Mouse (Mus musculus) left cerebral cortex, adult 8-10 months (tissue): ENCODE results near the gene Plpp7. TPM values are rescaled to one million over a fixed set of nuclear protein-coding genes. Genes with fewer than 3 reads are reported as not detected.

Source experiments
- DNase-seq, 2 experiments: peaks; one replicate each; pipeline ENCODE4 v3.0.0; 2022; ENCODE audit warnings: low spot score in 2 of 2
- total RNA-seq, 4 experiments: library from RNA; stranded (reverse); gene quantifications; 2 replicates each; pipeline ENCODE4 v1.2.4; 2022

Plpp7 gene
- total RNA-seq, 4 experiments from 2014 or later = 26.8 to 31.7 (median 28.8) TPM

DNA sequence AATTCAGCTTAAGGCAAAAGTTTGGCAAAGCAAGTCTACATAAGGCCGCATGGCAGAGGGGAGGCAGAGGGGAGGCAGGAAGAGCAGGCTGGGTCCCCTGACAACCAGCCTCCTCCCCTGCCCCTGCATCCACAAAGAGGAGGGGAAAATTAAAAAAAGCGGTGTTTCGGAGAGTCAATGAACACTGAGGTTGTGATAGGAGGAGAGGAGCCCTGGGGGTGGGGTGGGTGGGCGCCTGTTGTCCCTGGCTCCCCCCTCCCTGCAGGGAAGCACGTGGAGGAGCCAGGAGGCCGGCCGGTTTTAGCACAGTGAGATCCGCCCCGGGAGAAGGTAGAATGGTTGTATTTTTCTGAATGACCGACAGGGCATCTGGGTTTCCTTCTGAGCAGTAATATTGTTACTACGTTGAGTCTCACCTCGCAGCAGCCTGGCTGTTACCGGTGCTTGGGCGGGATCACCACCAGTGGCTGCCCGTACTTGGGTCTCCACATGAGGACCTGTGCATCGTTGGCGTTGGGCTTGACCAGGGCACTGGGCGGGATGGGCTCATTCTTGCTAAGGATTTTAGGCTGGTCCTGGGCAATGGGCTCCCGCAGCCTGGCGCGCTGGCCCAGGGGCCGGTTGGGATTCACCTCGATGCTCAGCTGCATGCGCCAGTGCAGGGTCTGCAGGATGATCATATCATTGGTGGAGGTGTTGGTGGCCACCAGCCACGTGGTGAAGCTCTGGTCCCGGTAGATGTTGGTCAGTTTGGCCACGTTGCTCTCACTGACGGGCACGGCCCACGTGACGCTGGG is 26.3 kb upstream of the Plpp7 start:
- no peak for DNase-seq

DNA sequence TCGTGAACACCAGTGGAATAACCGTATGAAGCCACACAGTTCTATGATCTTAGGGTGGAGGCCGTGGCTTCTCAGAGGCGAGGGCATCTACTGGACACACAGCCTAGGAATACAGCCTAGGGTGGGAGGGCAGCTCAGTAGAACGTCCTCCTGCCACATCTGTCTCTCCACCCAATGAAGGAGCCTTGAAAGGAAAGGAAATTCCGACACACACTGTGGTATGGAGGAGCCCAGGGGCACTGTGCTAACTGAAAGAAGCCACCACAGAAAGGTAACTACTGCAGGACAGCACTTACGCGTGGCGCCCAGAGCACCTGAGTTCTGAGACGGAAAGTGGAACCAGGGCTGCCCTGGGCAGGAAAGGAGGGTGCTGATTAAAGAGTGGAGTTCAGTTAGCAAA is 24.6 kb upstream of the Plpp7 start:
- no peak for DNase-seq

DNA sequence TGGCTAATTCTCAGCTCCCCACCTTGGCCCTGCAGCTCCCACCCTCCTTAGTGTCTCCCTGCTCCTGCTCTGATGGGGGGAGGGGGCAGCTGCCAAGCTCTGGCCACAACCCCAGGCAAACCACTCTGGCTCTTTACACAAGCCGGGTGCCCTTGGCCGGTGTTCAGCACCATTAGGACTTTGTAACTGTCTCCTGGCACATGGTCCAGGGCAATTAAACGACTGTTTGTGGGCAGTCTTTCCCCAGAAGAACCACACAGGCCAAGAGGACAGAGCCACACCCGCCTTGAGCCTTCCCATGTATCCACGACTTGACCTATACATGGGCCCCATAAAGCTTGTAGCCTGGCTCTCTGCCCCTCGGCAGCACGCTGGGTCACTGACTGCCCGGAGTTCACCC is 20.9 kb upstream of the Plpp7 start:
- DNase-seq = no peak

DNA sequence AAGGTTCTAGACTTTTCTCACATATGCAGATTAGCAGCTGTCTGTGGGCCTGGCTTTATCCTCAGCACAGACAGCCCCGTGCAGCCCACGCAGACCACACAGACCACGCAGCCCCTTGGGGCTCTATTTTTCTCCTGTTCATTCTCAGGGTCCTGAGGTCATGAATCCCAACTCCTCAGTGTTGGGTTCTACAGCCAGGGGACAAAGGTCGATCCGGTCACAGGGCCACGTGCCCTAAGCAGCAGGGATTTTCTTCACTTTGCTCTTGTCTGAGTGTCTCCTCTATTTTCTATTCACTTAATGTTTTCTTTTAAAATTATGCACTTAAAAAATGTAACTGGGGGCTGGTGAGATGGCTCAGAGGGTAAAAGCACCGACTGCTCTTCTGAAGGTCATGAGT is 20.0 kb upstream of the Plpp7 start:
- no peak for DNase-seq

DNA sequence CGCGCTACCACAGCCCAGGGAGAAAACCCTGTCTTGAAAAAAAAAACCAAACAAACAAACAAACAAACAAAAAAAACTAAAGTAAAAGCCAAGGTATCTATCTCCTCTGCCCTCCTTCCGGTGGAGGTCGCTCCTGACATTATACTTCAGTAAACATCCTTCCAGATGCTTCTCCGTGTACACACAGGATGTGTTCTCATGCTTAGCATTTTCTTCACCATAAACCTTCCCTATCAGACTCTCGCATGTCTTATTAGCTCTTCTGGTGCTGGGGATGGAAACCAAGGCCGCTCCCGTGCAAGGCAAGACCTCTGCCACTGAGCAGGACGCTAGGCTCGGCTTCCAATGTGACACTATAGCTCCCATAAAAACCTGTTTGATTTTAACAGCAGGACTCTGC is 17.6 kb upstream of the Plpp7 start:
- DNase-seq = no peak

DNA sequence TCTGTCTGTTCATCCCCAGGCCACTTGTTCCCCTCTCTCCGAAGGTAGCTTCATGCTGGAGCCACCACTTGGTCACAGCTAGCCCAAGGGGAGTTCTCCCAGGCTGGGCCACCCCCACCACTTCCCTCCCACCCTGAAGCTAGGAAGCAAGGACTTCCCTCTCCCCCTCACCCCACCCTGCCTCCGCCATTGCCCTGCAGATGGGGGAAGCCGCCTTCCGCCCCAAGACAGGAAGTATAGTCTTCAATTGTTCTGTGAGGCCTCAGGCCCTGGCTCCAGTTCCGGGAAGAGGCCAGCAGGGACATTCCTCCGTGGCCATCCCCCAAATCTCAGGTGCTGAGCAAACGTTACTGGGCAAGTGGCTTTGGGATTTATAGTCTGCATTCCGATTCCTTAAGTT is 16.8 kb upstream of the Plpp7 start:
- DNase-seq = no peak

DNA sequence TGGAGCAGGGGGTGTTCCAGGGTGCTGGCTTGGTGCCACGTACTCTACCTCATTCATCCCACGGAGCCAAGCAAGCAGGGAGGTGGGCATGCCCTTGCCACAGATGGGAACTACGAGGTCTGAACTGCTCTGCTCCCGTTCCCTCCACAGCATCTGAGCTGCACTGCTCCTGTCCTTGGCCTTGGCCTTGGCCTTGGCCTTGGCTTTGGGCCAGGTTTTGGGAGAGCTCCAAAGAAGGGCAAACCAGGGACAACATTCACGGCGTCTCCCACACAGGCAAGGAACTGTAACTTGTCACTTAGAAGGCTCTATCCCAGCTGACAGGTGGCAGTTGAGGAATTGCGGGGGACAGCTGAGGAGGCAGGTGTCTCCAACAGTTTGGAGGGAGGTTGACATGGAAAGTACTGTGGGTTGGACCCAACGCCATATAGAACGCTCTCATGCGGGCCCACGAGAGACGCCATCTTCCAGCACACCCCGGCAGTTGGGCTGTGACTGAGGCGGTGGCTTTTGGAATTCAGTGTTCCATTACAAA is 16.1 kb upstream of the Plpp7 start:
- no peak for DNase-seq

DNA sequence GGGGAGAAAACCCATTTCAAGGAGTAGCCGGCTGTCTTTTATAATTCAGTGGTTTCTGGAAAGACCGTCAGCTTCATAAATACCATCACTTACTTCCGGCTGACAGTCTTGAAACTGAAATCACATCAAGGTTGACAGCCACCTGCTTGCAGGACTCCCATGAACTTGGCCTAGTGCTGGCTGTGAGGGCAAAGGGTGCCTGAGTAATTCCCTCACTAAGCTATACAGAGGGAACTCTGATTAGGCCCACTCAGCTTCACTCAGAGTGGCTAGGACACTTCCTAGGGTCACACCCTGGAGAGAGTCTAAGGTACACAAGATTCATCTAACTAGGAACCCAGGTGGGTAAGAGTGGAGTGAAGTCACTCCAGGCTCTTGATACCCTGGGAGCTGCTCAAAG is 14.6 kb upstream of the Plpp7 start:
- no peak for DNase-seq

DNA sequence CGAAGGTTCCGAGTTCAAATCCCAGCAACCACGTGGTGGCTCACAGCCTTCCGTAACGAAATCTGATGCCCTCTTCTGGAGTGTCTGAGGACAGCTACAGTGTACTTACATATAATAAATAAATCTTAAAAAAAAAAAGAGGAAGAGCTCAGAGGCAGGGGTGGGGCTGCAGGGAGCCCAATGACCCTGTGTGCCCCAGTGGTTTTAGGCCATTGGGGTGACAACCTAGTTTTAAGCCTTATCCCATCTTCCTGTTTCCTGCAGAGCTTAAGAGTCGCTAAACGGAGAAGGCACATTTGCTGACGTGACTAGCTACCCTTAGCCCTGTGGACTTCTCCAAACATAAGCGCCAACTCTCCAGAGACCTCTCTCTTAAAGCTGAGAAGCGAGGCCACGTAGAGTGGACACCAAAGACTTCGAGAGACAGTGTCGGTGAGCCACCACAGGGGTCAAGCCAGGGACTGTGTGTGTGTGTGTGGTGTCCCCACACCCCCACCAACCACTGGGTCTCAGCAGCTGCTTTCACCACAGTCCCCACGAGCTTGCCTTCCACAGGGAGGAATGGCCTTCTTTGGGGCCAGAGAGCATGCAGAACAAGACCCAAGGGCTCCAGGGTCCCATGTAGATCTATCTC is 13.9 kb upstream of the Plpp7 start:
- DNase-seq = no peak

DNA sequence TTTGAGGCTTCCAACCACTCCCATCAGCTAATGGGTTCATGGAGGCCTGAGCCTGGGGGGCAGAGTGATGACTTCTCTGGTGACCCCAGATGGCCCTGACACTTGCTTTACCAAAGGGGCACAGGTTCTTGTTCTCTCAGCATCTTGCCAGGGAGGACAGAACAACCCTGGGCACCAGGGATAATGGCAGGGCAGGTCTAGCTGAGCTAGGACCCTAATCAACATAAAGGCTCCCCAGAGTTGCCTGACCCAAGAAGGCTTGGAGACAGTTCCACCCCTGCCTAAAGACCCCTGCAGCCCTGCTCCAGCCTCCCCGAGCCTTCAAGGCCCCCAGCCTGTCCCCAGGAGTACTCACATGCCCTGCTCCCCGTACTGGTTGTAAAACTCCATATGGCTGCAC is 13.1 kb upstream of the Plpp7 start:
- no peak for DNase-seq

DNA sequence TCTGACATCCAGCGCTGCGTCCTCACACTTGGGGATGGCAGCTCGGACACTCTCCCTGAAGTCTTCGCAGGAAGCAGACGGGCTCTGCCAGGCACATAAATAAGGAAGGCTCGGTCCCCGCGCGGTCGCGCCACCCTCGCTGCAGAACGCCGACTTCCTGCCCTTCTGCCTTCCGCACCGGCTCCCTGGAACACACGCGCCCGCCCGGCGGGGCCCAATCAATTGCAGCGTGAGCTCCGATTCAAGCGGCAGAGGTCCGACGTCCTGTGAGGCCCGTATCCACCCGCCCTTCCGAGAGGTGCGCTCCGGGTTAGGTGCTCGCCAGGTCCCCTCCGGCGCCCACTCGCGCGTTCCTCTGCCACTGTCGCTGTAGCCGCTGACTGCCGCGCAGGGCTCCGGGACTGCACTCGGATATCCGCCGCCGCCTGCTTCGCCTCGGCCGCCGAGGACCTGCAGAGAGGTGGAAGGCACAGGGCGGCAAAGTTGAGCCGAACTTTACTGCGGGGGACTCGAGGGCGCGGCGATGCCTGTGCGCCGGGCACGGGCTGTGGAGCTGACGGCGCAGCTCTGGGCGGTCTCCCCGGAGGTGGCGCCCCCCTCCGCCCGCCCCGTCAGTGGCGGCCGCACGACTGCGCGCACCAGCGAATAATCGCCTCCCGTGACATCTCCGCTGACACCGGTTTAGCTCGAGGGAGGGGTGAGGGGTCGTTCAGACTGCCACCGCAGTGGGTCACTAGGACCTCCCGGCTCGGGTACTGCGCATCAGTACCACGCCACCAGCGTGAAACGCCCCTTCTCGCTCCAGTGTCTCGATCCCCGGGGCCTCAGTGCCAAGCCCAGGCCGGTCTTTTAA is 11.9 kb upstream of the Plpp7 start:
- peak in 1 of 2 experiments; percentile 10 for DNase-seq

DNA sequence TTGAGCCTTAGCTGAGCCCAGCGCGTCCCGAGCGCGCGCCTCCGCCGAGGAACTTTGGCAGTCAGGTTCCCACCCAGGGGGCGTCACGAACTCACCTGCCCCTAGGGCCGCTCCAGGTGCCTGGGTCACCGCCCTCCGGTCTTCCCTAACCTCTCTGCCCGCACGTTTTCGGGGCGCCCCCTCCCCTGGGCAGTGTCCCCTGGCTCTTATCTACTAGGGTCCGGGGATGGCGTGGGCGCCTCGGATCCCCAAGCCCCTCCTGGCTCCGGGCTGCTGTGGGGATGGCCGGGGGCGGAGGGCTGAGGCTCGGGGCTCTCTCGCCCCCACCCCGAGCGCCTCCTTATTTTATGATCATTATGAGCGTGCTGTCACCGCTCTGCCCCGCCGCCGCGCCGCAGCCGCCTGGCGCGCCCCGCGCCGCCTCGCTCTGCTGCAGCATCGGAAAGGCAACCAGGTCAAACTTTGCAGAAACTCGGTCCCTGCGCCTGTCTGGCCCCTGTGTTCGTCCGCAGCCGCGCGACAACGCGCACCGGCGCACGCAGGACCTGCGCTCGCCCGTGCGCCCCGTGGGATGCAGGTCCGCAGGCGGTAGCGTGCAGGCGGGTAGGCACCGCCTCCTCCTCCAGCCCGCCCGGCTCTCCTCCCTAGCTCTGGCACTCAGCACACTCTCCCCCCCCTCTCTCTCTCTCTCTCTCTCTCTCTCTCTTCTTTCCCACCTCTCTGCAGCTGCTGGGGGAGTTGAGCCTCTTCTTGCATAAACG is 11.0 kb upstream of the Plpp7 start, which contains the start of gene Fam78a:
Fam78a (minus strand) TSS at position 747 of the 761 bp plus-strand sequence.
- DNase-seq = no peak

DNA sequence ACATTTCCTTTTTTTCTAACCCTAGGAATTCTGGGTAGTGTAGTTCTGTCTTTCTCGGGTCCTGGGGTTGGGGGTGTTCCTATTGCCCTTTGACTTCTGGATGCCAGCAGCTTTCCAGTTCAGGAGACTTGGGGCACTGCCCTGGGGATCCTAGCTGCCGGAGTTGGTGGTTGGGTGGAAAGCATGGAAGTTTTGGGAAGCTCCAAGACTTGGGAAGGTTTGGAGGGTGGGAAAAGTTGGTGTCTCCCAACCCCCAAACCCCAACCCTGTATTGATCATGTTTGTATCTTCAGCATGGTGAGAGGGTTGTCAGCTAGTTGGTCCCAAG is 10.5 kb upstream of the Plpp7 start:
- DNase-seq = no peak

DNA sequence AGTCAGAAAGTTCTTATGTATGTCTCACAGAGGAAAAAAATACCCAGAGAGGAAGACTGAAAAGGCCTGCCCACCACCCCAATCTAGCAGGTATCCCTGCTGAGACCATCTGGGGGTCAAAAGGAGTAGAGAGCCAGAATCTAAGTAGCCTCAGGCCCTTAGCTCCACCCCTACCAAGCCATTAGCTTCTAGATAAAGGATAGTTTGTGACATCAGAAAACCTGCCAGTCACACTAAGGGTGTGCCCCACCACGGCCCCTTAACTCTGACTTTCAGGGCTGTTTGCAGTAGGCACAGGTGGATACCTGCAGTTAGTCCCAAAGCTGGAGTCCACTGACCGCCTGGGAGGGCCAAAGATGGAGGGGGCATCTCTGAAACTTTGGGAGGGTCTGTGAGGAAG is 10.1 kb upstream of the Plpp7 start:
- DNase-seq = no peak

DNA sequence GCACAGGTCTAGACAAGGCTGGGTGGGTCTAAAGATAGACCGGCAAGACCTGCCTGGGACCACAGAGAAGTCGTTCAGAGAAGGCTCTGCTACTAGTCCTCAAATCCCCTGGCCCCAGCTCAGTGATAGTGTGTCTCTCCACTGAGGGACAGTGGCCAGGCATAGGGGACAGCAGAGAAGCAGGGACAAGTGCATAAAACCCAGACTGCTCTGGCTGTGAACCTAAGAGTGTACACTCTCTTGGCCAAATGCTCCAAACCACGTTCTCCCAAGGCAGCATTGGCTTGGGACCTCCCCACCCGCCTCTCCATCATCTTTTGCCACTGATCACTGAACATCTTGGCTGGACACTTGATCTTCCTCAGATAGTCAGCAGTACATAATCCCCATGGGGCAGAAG is 7.7 kb upstream of the Plpp7 start:
- DNase-seq = no peak

DNA sequence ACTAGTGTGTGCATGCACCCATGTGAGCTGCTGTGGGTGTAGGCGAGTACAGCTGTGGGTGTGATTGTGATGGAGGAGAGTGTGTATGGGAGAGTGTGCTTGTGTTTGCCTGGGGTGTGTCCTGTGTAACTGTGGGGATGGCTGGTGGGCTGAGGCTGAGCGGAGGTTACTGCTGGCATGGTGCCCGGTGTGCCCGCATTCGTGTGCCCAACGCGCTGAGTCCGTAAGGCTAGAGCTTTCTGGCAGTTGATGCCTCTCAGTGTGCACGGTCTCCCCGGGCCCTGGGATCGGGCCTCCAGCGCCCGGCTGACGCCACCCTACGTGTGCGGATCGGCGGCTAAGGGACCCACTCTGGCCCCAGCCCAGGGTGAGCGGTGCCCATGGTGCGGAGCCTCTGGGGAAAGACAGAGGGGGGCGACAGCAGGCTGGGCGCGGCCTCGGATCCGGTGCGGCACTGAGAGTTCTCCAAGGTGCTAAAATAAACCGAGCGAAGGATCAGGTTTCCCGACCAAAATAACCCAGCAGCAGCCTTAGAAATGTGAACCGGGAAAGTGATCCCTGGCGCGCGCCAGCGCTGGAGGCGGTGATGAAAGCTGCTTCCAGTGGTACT is 6.9 kb upstream of the Plpp7 start:
- peak in 1 of 2 experiments; percentile 66 for DNase-seq

DNA sequence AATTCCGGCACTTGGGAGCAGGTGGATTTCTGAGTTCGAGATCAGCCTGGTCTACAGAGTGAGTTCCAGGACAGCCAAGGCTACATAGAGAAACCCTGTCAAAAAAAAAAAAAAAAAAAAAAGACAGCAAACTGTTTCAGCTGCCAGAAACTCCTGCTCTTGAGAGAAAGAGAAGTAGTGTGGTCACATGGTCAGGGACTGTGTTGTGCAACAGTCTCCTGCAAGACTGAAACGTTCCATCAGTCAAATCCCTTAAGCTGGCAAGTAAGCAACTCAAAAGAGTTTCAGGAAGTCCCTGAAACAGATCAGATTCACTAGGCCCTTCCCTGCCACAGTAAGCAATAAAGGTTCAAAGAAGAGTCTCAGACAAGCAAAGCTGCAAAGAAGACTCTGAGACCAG is 5.7 kb upstream of the Plpp7 start:
- no peak for DNase-seq

DNA sequence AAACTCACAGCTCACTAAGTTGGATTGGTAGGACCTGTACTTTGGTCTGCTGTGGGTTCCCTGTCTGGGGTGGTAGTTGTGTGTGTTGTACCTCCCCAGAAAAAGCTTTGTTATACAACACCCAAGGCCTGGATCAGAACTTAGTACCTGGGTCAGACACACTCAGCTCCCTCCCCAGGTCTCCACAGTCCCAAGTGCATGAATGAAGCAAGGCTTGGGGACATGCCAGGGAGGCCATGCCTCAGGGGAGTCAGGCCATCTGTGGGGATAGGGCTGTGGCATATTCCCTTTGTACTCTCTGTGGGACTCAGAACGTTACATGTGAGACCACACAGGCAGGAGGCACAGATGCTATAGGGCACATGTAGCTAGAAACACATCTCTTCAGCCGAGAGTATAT is 5.2 kb upstream of the Plpp7 start:
- no peak for DNase-seq

DNA sequence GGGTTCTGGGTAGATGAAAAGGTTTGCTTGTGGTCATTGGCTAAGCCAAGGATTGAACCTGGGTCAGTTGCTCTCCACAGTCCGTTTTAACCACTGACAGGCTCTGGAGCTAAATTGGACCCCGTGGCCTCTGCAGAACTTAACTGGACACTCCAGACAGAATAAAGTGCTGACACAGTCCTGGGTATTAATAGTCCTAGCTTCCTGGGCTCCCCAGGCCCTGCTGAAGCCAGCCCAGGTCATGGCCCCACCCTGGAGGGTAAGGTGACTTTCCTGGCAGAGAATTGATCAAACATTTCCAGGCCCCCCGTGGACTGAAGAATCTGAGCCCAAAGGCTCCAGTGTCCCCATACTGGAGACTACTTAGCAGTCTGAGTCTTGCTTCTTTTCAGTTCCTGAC is 3.4 kb upstream of the Plpp7 start:
- DNase-seq = no peak

DNA sequence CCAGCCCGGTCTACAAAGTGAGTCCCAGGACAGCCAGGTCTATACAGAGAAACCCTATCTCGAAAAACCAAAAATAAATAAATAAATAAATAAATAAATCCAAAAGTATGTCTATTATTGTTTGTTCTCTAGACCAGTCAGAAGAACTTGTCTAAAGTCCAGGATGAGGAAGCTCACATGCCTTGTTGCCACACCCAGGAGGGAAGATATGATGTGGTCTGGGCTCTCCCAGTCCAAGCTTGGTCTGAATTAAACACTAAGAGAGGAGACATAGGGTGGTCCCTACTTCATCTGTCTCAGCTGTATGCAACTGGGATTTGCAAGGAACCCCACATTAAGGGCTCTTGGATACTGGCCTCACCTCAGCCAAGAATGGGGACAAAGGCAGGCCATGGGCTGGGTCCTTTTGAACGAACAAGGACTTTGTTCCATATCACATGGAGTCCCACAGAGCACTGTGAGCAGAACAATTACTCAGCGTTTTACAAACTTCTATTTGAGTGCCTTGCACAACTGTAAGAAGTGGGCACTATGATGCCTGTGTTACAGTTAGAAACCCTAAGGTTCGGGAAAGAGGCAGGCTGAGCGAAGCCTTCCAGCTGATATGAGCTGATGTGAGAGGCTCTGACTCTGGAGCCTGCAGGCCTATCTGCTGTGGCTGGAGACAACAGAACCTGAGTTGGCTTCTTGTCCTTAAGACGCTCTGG is 1.2 kb upstream of the Plpp7 start:
- no peak for DNase-seq

DNA sequence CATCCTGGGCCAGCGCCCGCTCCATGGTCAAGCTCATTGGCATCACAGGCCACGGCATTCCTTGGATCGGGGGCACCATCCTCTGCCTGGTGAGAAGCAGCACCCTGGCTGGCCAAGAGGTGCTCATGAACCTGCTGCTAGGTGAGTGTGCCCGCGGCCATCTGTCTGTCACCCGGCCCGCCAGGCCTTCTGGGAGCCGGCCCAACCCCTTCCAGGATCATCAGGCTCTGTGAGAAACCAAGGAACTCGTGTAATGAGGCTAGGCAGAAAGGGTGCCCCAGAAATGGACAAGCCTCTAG is 743 bp downstream of the Plpp7 start:
- DNase-seq = no peak
